Mouse (Mus musculus): ENCODE data around the gene Ube2v1. TPM values are rescaled to one million over a fixed set of nuclear protein-coding genes. Genes with fewer than 3 reads are reported as not detected.

The Ube2v1 gene
- polyA plus RNA-seq, 1 experiment, result 34.4 TPM

GRCm38 (mm10) chr2:167668426-167668825, 36.5 kb upstream of the Ube2v1 start:
- Histone ChIP-seq H3K27me3 (ENCODE audit: control insufficient read depth) (peaks cover 12% of the 10 kb centered on the region), H3K4me1 (ENCODE audit: control insufficient read depth) (peaks cover 30% of the 10 kb centered on the region), H3K4me3 (replicated peaks) (no peak overlapping the region), H3K9me3 (ENCODE audit: control insufficient read depth, low read length) (no peaks in the 10 kb centered on the region; the same call in 1 of the 2 replicates), H3K36me3 (ENCODE audit: control insufficient read depth) (no peaks in the 10 kb centered on the region)
- TF ChIP-seq GATA1 (IDR thresholded peaks at IDR 0.05; ENCODE audit: low read length) (no peak), TAL1 (IDR thresholded peaks at IDR 0.05; ENCODE audit: low read length) (no peak)

DNA sequence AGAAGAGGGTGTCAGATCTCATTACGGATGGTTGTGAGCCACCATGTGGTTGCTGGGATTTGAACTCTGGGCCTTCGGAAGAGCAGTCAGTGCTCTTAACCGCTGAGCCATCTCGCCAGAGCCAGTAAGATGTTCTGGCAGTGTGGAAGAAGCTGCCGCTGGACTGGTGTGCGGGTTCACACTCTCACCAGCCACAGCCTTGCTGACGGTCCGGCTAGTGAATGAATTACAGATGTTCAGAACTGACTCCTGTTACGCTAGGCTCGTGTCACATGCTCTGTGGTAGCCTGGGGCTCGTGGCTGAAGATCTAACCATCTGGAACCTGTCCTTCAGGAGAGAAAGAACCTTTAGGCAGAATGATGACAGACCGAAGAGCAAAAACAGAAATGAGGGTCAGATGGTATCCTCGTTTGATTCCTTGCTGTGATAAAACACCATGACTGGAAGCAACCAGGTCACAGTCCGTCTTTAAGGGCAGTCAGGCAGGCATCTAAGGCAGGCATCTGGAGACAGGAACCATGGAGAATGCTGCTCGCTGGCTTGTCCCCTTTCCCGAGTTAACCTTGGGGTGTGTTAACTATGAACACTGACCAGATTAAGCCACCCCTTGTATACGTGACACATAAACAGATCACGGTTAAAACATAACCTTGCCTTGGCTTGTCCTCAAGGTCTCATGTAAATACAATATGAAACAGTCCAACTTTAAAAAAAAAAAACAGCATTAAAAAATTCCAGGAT, 34.2 kb upstream of the Ube2v1 start:
- TF ChIP-seq TAL1 (IDR thresholded peaks at IDR 0.05; ENCODE audit: low read length), result no peak
- TF ChIP-seq GATA1 (IDR thresholded peaks at IDR 0.05; ENCODE audit: low read length), result no peak
- peaks cover 28% of the 10 kb centered on the region for H3K27me3 ChIP-seq (ENCODE audit: control insufficient read depth)
- no peak overlapping the region for H3K4me3 ChIP-seq (replicated peaks)
- no peaks in the 10 kb centered on the region for H3K36me3 ChIP-seq (ENCODE audit: control insufficient read depth)
- H3K9me3 ChIP-seq (ENCODE audit: control insufficient read depth, low read length), result no peaks in the 10 kb centered on the region
- peaks cover 21% of the 10 kb centered on the region for H3K4me1 ChIP-seq (ENCODE audit: control insufficient read depth)

DNA sequence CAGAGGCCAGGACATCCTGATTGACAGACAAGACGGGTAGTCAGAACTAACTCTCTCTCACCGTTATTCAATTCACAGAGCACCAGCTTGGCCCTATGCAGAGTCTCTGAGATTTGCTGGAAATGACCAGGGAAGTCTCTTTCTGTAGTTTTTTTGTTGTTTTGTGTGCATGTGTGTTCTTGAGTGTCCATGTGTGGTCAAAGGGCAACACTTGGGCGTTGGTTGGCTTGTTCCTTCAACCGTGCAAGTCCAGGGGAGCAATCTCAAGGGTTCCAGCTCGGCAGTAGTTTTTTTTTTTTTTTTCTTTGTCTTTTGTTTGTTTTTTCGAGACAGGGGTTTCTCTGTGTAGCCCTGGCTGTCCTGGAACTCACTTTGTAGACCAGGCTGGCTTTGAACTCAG, 30.8 kb upstream of the Ube2v1 start:
- no peaks in the 10 kb centered on the region for H3K9me3 ChIP-seq (ENCODE audit: control insufficient read depth, low read length)
- TF ChIP-seq GATA1 (IDR thresholded peaks at IDR 0.05; ENCODE audit: low read length) (no peak), TAL1 (IDR thresholded peaks at IDR 0.05; ENCODE audit: low read length) (no peak)
- peaks cover 48% of the 10 kb centered on the region for H3K4me1 ChIP-seq (ENCODE audit: control insufficient read depth)
- peaks cover 30% of the 10 kb centered on the region for H3K27me3 ChIP-seq (ENCODE audit: control insufficient read depth)
- peak overlapping the region; percentile 93 for H3K4me3 ChIP-seq (replicated peaks)
- H3K36me3 ChIP-seq (ENCODE audit: control insufficient read depth), result peaks cover 17% of the 10 kb centered on the region

DNA sequence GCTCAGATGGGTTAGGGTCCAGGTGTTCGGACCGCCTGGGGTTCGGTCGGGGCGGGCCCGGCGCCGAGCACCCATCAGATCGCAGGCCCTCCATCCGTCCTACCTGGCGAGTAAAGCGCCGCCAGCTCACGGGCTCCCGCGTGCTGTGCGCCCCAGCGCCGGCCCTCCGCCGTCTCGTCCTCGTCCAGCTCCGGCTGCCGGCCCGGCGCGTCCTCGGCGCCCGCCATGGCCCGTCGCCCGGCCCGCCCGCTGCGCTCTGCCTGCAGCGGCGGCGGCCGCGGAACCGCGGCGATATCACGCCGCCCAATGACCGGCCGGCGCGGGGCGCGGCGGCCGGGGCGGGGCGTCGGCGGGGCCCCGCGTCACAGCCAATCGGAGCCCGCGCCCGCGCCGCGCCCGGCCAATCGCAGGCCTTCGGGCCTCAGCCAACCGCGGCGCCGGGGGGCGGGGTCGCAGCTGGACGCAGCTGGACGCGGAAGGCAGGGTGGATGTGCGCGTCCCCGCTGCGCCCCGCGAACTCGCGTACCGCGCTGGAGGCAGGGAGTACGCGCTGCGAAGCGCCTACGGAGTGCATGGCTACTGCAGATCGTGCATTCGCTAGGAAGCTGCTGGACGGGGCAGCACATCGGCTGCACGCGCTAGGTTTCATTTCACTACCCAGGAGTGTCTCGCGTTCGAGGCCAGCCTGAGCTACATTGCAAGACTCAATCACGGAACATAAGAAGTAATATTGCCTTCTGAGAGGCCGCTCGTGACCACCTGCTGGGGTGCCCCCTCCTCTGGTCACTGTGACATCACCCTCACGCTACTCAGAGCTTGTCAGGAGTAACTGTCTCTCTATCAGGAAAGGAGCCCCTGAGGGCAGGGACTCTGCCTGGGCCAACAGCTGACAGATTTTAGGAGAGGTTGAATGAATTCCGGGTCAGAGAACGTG, 29.6 kb upstream of the Ube2v1 start, which contains the start of gene Gm20431:
Gm20431 (minus strand) TSS at position 227 of the 934 bp plus-strand sequence.
- Histone ChIP-seq H3K27me3 (ENCODE audit: control insufficient read depth) (peaks cover 27% of the 10 kb centered on the region), H3K4me1 (ENCODE audit: control insufficient read depth) (peaks cover 57% of the 10 kb centered on the region), H3K36me3 (ENCODE audit: control insufficient read depth) (peaks cover 27% of the 10 kb centered on the region), H3K9me3 (ENCODE audit: control insufficient read depth, low read length) (no peaks in the 10 kb centered on the region), H3K4me3 (replicated peaks) (peak within 1 kb of the TSS; percentile 93)
- TF ChIP-seq TAL1 (IDR thresholded peaks at IDR 0.05; ENCODE audit: low read length) (no peak), GATA1 (IDR thresholded peaks at IDR 0.05; ENCODE audit: low read length) (no peak)

DNA sequence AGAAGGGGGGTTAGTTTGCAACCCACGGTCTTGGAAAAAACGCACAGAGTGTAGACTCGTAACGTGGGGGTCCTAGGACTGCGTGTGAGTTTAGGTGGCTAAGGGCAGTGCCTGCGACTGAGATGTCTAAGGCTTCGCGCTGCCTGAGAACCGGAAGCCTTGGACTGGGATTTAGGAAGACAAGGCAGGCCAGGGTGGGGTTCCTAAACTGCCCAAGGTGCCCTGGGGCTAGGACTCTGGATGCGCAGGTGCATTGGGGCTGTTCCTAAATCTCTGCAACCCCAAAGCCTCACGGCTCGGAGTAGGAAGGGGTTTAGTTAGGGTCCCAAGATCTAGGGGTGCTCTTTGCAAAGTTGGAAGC, 28.7 kb upstream of the Ube2v1 start:
- TF ChIP-seq TAL1 (IDR thresholded peaks at IDR 0.05; ENCODE audit: low read length), result no peak
- no peak for TF ChIP-seq GATA1 (IDR thresholded peaks at IDR 0.05; ENCODE audit: low read length)
- Histone ChIP-seq H3K9me3 (ENCODE audit: control insufficient read depth, low read length) (no peaks in the 10 kb centered on the region), H3K27me3 (ENCODE audit: control insufficient read depth) (peaks cover 23% of the 10 kb centered on the region), H3K4me3 (replicated peaks) (peak overlapping the region; percentile 93), H3K36me3 (ENCODE audit: control insufficient read depth) (peaks cover 31% of the 10 kb centered on the region), H3K4me1 (ENCODE audit: control insufficient read depth) (peaks cover 60% of the 10 kb centered on the region)

DNA sequence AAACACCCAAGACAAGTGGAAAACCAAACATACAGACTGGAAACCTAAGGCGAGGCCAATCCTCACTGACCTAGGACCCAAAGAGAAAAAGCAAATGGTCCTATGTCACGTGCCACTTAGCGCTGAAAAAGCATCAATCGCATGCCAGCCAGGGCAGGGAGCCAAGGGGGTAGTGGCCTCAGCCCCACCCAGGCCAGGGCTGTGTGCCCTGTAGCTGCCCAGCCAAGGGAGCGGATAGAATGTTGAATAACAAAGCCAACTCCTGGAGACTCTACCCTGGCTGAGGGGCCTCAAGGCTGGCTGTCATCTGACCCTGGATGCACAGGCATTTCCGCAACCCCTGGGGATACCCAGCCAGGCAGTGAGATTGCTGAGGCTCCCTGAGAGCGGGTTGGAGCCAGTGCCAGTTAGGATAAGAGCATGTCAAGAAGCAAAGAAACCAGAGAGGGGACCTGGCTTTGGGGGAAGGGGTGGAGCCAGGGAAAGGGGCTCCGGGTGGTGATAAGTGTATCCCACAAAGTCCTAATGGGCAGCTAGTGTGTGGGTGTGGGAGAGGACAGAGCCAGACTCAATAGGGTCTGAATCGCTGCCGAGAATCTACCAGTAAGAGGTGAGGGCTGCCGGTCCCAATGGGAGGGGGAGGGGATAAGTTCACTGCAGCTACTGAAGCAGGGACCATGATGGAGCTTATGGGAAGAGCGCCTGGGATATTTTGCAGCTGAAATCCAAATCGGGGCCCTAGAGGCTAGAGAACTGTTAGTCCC, 28.1 kb upstream of the Ube2v1 start:
- no peaks in the 10 kb centered on the region for H3K9me3 ChIP-seq (ENCODE audit: control insufficient read depth, low read length)
- H3K4me1 ChIP-seq (ENCODE audit: control insufficient read depth), result peaks cover 60% of the 10 kb centered on the region
- TF ChIP-seq TAL1 (IDR thresholded peaks at IDR 0.05; ENCODE audit: low read length), result no peak
- no peak for TF ChIP-seq GATA1 (IDR thresholded peaks at IDR 0.05; ENCODE audit: low read length)
- peaks cover 23% of the 10 kb centered on the region for H3K27me3 ChIP-seq (ENCODE audit: control insufficient read depth)
- peak overlapping the region; percentile 93 for H3K4me3 ChIP-seq (replicated peaks)
- H3K36me3 ChIP-seq (ENCODE audit: control insufficient read depth), result peaks cover 31% of the 10 kb centered on the region

- H3K27me3 ChIP-seq (ENCODE audit: control insufficient read depth), result peaks cover 21% of the 10 kb centered on the region
- peaks cover 39% of the 10 kb centered on the region for H3K36me3 ChIP-seq (ENCODE audit: control insufficient read depth)
- peak overlapping the region; percentile 93 for H3K4me3 ChIP-seq (replicated peaks)
- TF ChIP-seq TAL1 (IDR thresholded peaks at IDR 0.05; ENCODE audit: low read length), result no peak
- TF ChIP-seq GATA1 (IDR thresholded peaks at IDR 0.05; ENCODE audit: low read length), result no peak
- no peaks in the 10 kb centered on the region for H3K9me3 ChIP-seq (ENCODE audit: control insufficient read depth, low read length)
- H3K4me1 ChIP-seq (ENCODE audit: control insufficient read depth), result peaks cover 60% of the 10 kb centered on the region
These were observed 27.4 kb upstream of the Ube2v1 start for GRCm38 (mm10) chr2:167659177-167659846.

DNA sequence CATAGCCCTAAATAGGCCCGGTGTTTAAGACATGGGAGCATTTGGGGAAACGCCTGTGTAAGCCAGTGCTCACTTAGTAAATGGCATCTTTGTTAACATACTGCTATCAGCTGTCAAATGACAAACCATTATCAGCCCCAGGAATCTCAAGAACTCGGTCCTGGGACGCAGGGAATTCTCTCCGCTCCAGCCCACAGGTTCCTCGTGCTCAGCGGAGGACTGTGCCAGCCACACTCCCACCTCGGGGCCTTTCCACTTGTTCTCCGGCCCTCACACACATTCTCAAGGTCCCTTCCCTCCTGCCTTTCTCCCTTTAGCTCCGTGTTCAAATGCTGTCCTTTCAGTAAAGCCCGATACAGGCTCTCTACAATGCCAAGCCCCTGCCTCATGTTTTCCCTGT, 26.8 kb upstream of the Ube2v1 start:
- H3K4me1 ChIP-seq (ENCODE audit: control insufficient read depth), result peaks cover 60% of the 10 kb centered on the region
- peaks cover 18% of the 10 kb centered on the region for H3K27me3 ChIP-seq (ENCODE audit: control insufficient read depth)
- H3K36me3 ChIP-seq (ENCODE audit: control insufficient read depth), result peaks cover 45% of the 10 kb centered on the region
- no peak overlapping the region for H3K4me3 ChIP-seq (replicated peaks)
- TF ChIP-seq GATA1 (IDR thresholded peaks at IDR 0.05; ENCODE audit: low read length) (no peak), TAL1 (IDR thresholded peaks at IDR 0.05; ENCODE audit: low read length) (no peak)
- no peaks in the 10 kb centered on the region for H3K9me3 ChIP-seq (ENCODE audit: control insufficient read depth, low read length)

Data from erythroblast, embryonic 14.5 days (primary cell).